21 mouse cellular contexts compared by ENCODE assay signal in the genomic region with DNA sequence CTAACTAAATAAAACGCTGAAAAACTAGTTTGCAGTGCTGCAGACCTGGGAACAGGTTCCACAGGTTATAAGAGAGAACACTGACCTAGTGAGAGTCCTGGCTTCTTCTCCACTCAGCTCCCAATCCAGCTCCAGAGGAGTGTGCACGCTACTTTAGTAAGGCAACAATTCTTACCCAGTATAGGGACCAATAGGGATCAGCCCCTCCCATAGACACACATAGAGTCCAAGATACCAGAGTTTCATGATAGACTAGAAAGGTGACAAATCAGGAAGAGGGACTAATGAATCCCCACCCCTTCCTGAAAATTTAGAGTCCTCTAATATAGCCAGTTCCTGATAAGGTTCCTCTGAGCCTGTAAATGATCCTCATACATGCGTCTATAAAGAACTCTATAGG. TPM values are rescaled to one million over a fixed set of nuclear protein-coding genes. Genes with fewer than 3 reads are reported as not detected.
DNase-seq lines count a peak whose midpoint lies in the region; ATAC-seq lines count a peak whose summit lies in the region.
"Had no signal": no experiment of that assay in that cellular context is flagged by ENCODE, and none has a peak within 500 bp of the region (broad histone marks: within the 10 kb centered on the region; RNA-seq: fewer than 3 reads in every experiment).

No protein-coding gene starts in this region.

- H3K27me3 ChIP-seq in limb, embryonic 15.5 days, result no peaks in the 10 kb centered on the region
- no peaks in the 10 kb centered on the region for H3K27me3 ChIP-seq in limb, embryonic 10.5 days (ENCODE audit: low read depth, poor library complexity, severe bottlenecking)
- H3K27me3 ChIP-seq in intestine, embryonic 15.5 days (replicated peaks), result no peaks in the 10 kb centered on the region
- H3K27me3 ChIP-seq in forebrain, embryonic 10.5 days (ENCODE audit: poor library complexity, severe bottlenecking), result no peaks in the 10 kb centered on the region
- H3K27me3 ChIP-seq: heart, embryonic 13.5 days; liver, embryonic 13.5 days had no signal

- 0 out of 2 replicates have a peak, but pooled peaks have one; percentile 30 for ATAC-seq in limb, embryonic 15.5 days (ENCODE audit: insufficient number of reproducible peaks, low FRiP score, low TSS enrichment, low read depth)
- peak; percentile 84 for ATAC-seq in intestine, embryonic 15.5 days
- ATAC-seq in megakaryocyte progenitor cell, adult 5-6 weeks (replicated peaks; ENCODE audit: poor library complexity), result peak; percentile 57
- ATAC-seq: CD4-positive, CD25-positive, alpha-beta regulatory T cell, adult 4 months; hindbrain, postnatal 0 days; midbrain, embryonic 16.5 days had no signal

- no peak for DNase-seq in limb, embryonic 10.5 days (ENCODE audit: low spot score)
- DNase-seq in MEL-GATA-1-ER (ENCODE audit: extremely low read depth, low read depth), result peak; percentile 85
- no peak for DNase-seq in thymus, postnatal 14 days
- DNase-seq in forebrain, embryonic 10.5 days (ENCODE audit: extremely low spot score, low spot score), result no peak
- DNase-seq: adrenal gland, postnatal 36 days; cerebellum, adult 9-11 months; gastrocnemius, postnatal 36 days; heart, postnatal 4 days; layer of hippocampus, adult 9-11 months; liver, embryonic 13.5 days had no signal

- H3K36me3 ChIP-seq in limb, embryonic 15.5 days, result no peaks in the 10 kb centered on the region
- no peaks in the 10 kb centered on the region for H3K36me3 ChIP-seq in limb, embryonic 10.5 days
- no peaks in the 10 kb centered on the region for H3K36me3 ChIP-seq in intestine, embryonic 15.5 days
- H3K36me3 ChIP-seq in forebrain, embryonic 10.5 days (replicated peaks), result no peaks in the 10 kb centered on the region
- H3K36me3 ChIP-seq: heart, embryonic 13.5 days; liver, embryonic 13.5 days had no signal

- no peak overlapping the region for H3K4me3 ChIP-seq in limb, embryonic 15.5 days
- no peak overlapping the region for H3K4me3 ChIP-seq in limb, embryonic 10.5 days
- H3K4me3 ChIP-seq in intestine, embryonic 15.5 days (replicated peaks), result no peak overlapping the region
- no peak overlapping the region for H3K4me3 ChIP-seq in forebrain, embryonic 10.5 days
- H3K4me3 ChIP-seq: erythroblast, embryonic 14.5 days; heart, embryonic 13.5 days; liver, embryonic 13.5 days; megakaryocyte, embryonic 14.5 days had no signal

- no peak overlapping the region for H3K27ac ChIP-seq in limb, embryonic 15.5 days
- H3K27ac ChIP-seq in limb, embryonic 10.5 days, result no peak overlapping the region
- no peak overlapping the region for H3K27ac ChIP-seq in intestine, embryonic 15.5 days
- no peak overlapping the region for H3K27ac ChIP-seq in forebrain, embryonic 10.5 days
- H3K27ac ChIP-seq: heart, embryonic 13.5 days; hindbrain, postnatal 0 days; liver, embryonic 13.5 days had no signal

- no peak overlapping the region for H3K9ac ChIP-seq in limb, embryonic 15.5 days
- no peak overlapping the region for H3K9ac ChIP-seq in intestine, embryonic 15.5 days
- H3K9ac ChIP-seq: heart, embryonic 13.5 days; liver, embryonic 13.5 days had no signal

- no peak overlapping the region for H3K4me2 ChIP-seq in limb, embryonic 15.5 days
- no peak overlapping the region for H3K4me2 ChIP-seq in intestine, embryonic 15.5 days (replicated peaks)
- H3K4me2 ChIP-seq: heart, embryonic 13.5 days; liver, embryonic 13.5 days had no signal

- no peaks in the 10 kb centered on the region for H3K9me3 ChIP-seq in limb, embryonic 15.5 days
- no peaks in the 10 kb centered on the region for H3K9me3 ChIP-seq in limb, embryonic 10.5 days (replicated peaks)
- no peaks in the 10 kb centered on the region for H3K9me3 ChIP-seq in intestine, embryonic 15.5 days
- no peaks in the 10 kb centered on the region for H3K9me3 ChIP-seq in forebrain, embryonic 10.5 days
- H3K9me3 ChIP-seq: heart, embryonic 13.5 days; liver, embryonic 13.5 days; megakaryocyte, embryonic 14.5 days had no signal

- no peaks in the 10 kb centered on the region for H3K4me1 ChIP-seq in limb, embryonic 15.5 days
- H3K4me1 ChIP-seq in limb, embryonic 10.5 days, result no peaks in the 10 kb centered on the region
- H3K4me1 ChIP-seq in intestine, embryonic 15.5 days (replicated peaks), result no peaks in the 10 kb centered on the region
- no peaks in the 10 kb centered on the region for H3K4me1 ChIP-seq in forebrain, embryonic 10.5 days
- H3K4me1 ChIP-seq: heart, embryonic 13.5 days; liver, embryonic 13.5 days had no signal

- 61% methylated on average over 3 of the region's 3 CpGs for WGBS in limb, embryonic 15.5 days
- 70% methylated on average over 3 of the region's 3 CpGs for WGBS in limb, embryonic 10.5 days
- 49% methylated on average over 3 of the region's 3 CpGs for WGBS in intestine, embryonic 15.5 days
- WGBS in forebrain, embryonic 10.5 days, result 63% methylated on average over 3 of the region's 3 CpGs

RNA-seq across cellular contexts. Expression of gene Gsta2, which starts 8.6 kb away (rescaled TPM):
- 15.4 and 16.8 TPM in 2 replicates for polyA plus RNA-seq in limb, embryonic 15.5 days (2015; fragmentation: Nextera tagmentation; extraction: Ambion mirVana)
- not detected in 2 replicates for polyA plus RNA-seq in limb, embryonic 10.5 days (2016; fragmentation: Nextera tagmentation; extraction: Ambion mirVana)
- 35.3 and 36.5 TPM in 2 replicates for polyA plus RNA-seq in intestine, embryonic 15.5 days (2015; fragmentation: Nextera tagmentation; extraction: Ambion mirVana)
- total RNA-seq in megakaryocyte progenitor cell, adult 5-6 weeks (2015), result not detected in 2 replicates
- total RNA-seq in megakaryocyte progenitor cell, adult 5-6 weeks (2017), result not detected in 2 replicates
- polyA plus RNA-seq in forebrain, embryonic 10.5 days (2016; fragmentation: Nextera tagmentation; extraction: Ambion mirVana), result not detected in 2 replicates
- total RNA-seq: gastrocnemius, postnatal 36 days; heart, postnatal 4 days; hindbrain, postnatal 0 days; left cerebral cortex, postnatal 14 days had no signal
- polyA plus RNA-seq: CD4-positive, CD25-positive, alpha-beta regulatory T cell, adult 4 months; erythroblast, embryonic 14.5 days; heart, embryonic 13.5 days; hindbrain, postnatal 0 days; liver, embryonic 13.5 days; midbrain, embryonic 16.5 days had no signal

RNA-seq across cellular contexts. Expression of gene Omt2b, which starts 19.6 kb away (rescaled TPM):
- not detected in 2 replicates for polyA plus RNA-seq in limb, embryonic 15.5 days (2015; fragmentation: Nextera tagmentation; extraction: Ambion mirVana)
- not detected in 2 replicates for polyA plus RNA-seq in limb, embryonic 10.5 days (2016; fragmentation: Nextera tagmentation; extraction: Ambion mirVana)
- not detected in 2 replicates for polyA plus RNA-seq in intestine, embryonic 15.5 days (2015; fragmentation: Nextera tagmentation; extraction: Ambion mirVana)
- total RNA-seq in megakaryocyte progenitor cell, adult 5-6 weeks (2015), result not detected in 2 replicates
- not detected in 2 replicates for total RNA-seq in megakaryocyte progenitor cell, adult 5-6 weeks (2017)
- polyA plus RNA-seq in forebrain, embryonic 10.5 days (2016; fragmentation: Nextera tagmentation; extraction: Ambion mirVana), result not detected in 2 replicates
- total RNA-seq: adrenal gland, postnatal 36 days; gastrocnemius, postnatal 36 days; heart, postnatal 4 days; hindbrain, postnatal 0 days; left cerebral cortex, postnatal 14 days had no signal
- polyA plus RNA-seq: CD4-positive, CD25-positive, alpha-beta regulatory T cell, adult 4 months; erythroblast, embryonic 14.5 days; heart, embryonic 13.5 days; hindbrain, postnatal 0 days; liver, embryonic 13.5 days; midbrain, embryonic 16.5 days; spleen, adult 2 months had no signal

RNA-seq across cellular contexts. Expression of gene Dppa5a, which starts 21.0 kb away (rescaled TPM):
- 0.42 TPM in 1 of 2 replicates, not detected in the other for polyA plus RNA-seq in limb, embryonic 15.5 days (2015; fragmentation: Nextera tagmentation; extraction: Ambion mirVana)
- not detected in 2 replicates for polyA plus RNA-seq in limb, embryonic 10.5 days (2016; fragmentation: Nextera tagmentation; extraction: Ambion mirVana)
- 0.39 TPM in 1 of 2 replicates, not detected in the other for polyA plus RNA-seq in intestine, embryonic 15.5 days (2015; fragmentation: Nextera tagmentation; extraction: Ambion mirVana)
- total RNA-seq in megakaryocyte progenitor cell, adult 5-6 weeks (2015), result not detected in 2 replicates
- not detected in 2 replicates for total RNA-seq in megakaryocyte progenitor cell, adult 5-6 weeks (2017)
- polyA plus RNA-seq in forebrain, embryonic 10.5 days (2016; fragmentation: Nextera tagmentation; extraction: Ambion mirVana), result 0.36 TPM in 1 of 2 replicates, not detected in the other
- total RNA-seq: adrenal gland, postnatal 36 days; gastrocnemius, postnatal 36 days; heart, postnatal 4 days; left cerebral cortex, postnatal 14 days had no signal
- polyA plus RNA-seq: CD4-positive, CD25-positive, alpha-beta regulatory T cell, adult 4 months; erythroblast, embryonic 14.5 days; heart, embryonic 13.5 days; liver, embryonic 13.5 days; spleen, adult 2 months had no signal

RNA-seq across cellular contexts. Expression of gene Ooep, which starts 31.5 kb away (rescaled TPM):
- polyA plus RNA-seq in limb, embryonic 15.5 days (2015; fragmentation: Nextera tagmentation; extraction: Ambion mirVana), result 2.9 and 3.4 TPM in 2 replicates
- 0.40 and 0.90 TPM in 2 replicates for polyA plus RNA-seq in limb, embryonic 10.5 days (2016; fragmentation: Nextera tagmentation; extraction: Ambion mirVana)
- 0.34 and 0.60 TPM in 2 replicates for polyA plus RNA-seq in intestine, embryonic 15.5 days (2015; fragmentation: Nextera tagmentation; extraction: Ambion mirVana)
- total RNA-seq in megakaryocyte progenitor cell, adult 5-6 weeks (2015), result not detected in 2 replicates
- total RNA-seq in megakaryocyte progenitor cell, adult 5-6 weeks (2017), result not detected in 2 replicates
- 2.3 and 3.2 TPM in 2 replicates for polyA plus RNA-seq in forebrain, embryonic 10.5 days (2016; fragmentation: Nextera tagmentation; extraction: Ambion mirVana)
- total RNA-seq: adrenal gland, postnatal 36 days; gastrocnemius, postnatal 36 days; heart, postnatal 4 days; left cerebral cortex, postnatal 14 days had no signal
- polyA plus RNA-seq: CD4-positive, CD25-positive, alpha-beta regulatory T cell, adult 4 months; erythroblast, embryonic 14.5 days; spleen, adult 2 months had no signal

RNA-seq across cellular contexts. Expression of gene Omt2a, which starts 32.4 kb away (rescaled TPM):
- polyA plus RNA-seq in limb, embryonic 15.5 days (2015; fragmentation: Nextera tagmentation; extraction: Ambion mirVana), result not detected in 2 replicates
- not detected in 2 replicates for polyA plus RNA-seq in limb, embryonic 10.5 days (2016; fragmentation: Nextera tagmentation; extraction: Ambion mirVana)
- not detected in 2 replicates for polyA plus RNA-seq in intestine, embryonic 15.5 days (2015; fragmentation: Nextera tagmentation; extraction: Ambion mirVana)
- total RNA-seq in megakaryocyte progenitor cell, adult 5-6 weeks (2015), result not detected in 2 replicates
- total RNA-seq in megakaryocyte progenitor cell, adult 5-6 weeks (2017), result not detected in 2 replicates
- polyA plus RNA-seq in forebrain, embryonic 10.5 days (2016; fragmentation: Nextera tagmentation; extraction: Ambion mirVana), result not detected in 2 replicates
- total RNA-seq: adrenal gland, postnatal 36 days; gastrocnemius, postnatal 36 days; heart, postnatal 4 days; hindbrain, postnatal 0 days; left cerebral cortex, postnatal 14 days had no signal
- polyA plus RNA-seq: CD4-positive, CD25-positive, alpha-beta regulatory T cell, adult 4 months; erythroblast, embryonic 14.5 days; heart, embryonic 13.5 days; hindbrain, postnatal 0 days; liver, embryonic 13.5 days; midbrain, embryonic 16.5 days; spleen, adult 2 months had no signal

Comparison
In these comparisons a context has a peak if more than half of its experiments do, and no peak if none do; other contexts are left out.
1. RNA of gene Gsta2, which starts 8.6 kb away (polyA plus RNA-seq): 35.3 to 36.5 TPM in intestine, embryonic 15.5 days and 15.4 to 16.8 TPM in limb, embryonic 15.5 days; not detected in limb, embryonic 10.5 days and not detected in forebrain, embryonic 10.5 days; every median in the first group is over 10 times any median in the second.
2. ATAC-seq: peak in every context shown above with its lines; median percentile 84 in intestine, embryonic 15.5 days; 57 in megakaryocyte progenitor cell, adult 5-6 weeks; 30 in limb, embryonic 15.5 days.